19 mouse cellular contexts compared by ENCODE assay signal in the genomic region with DNA sequence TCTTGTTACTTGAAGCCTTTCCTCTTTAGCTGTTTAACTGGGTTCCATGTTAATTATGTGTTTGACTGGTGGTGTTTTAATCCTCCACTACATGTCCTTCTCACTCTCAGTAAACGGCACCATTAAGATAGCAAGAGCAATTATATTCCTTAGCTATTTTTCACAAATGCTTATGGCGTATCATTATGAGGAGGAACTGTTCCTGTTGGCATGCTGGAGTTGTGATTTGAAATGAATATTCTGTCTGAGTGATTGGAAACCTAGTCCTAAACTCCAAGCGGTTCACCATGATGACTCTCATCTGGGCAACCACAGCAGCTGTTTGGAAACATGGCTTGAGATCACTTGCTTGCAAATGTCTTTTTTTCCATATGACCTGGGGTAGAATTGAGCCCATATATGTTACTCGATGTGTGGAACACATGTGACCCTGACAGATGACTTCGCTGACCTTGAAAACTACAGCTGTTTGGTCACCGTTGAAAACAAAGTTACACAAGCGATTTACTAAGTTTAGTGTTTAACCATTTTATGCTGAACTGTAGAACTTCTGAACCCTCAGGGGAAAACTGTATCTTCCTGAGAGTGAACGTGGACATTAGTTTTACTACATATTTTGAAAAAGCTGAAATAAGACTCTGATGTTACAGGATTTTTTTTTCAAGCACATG.
A peak's percentile ranks its signal among the peaks of the same experiment; 100 is the strongest.
DNase-seq lines count a peak whose midpoint lies in the region; ATAC-seq and TF ChIP-seq lines count a peak whose summit lies in the region.
"Had no signal": no experiment of that assay in that cellular context is flagged by ENCODE, and none has a peak within 500 bp of the region (broad histone marks: within the 10 kb centered on the region; RNA-seq: fewer than 3 reads in every experiment).

No protein-coding gene starts in this region.

- ATAC-seq in kidney, embryonic 16.5 days (ENCODE audit: low FRiP score, low TSS enrichment): no peak
- peak; percentile 69 for ATAC-seq in lung, embryonic 14.5 days (ENCODE audit: insufficient read depth)
- no peak for ATAC-seq in hindbrain, embryonic 13.5 days (ENCODE audit: low FRiP score)
- ATAC-seq: forebrain, postnatal 0 days; intestine, postnatal 0 days; midbrain, embryonic 15.5 days had no signal

- no peak overlapping the region for H3K4me3 ChIP-seq in kidney, embryonic 16.5 days (ENCODE audit: low read length)
- no peak overlapping the region for H3K4me3 ChIP-seq in lung, embryonic 14.5 days (ENCODE audit: low read depth, low read length)
- no peak overlapping the region for H3K4me3 ChIP-seq in hindbrain, embryonic 13.5 days
- H3K4me3 ChIP-seq: hindbrain, embryonic 10.5 days; limb, embryonic 13.5 days; midbrain, embryonic 15.5 days; neural tube, embryonic 12.5 days had no signal

- H3K36me3 ChIP-seq in kidney, embryonic 16.5 days (ENCODE audit: insufficient read depth, low read length): no peaks in the 10 kb centered on the region
- no peaks in the 10 kb centered on the region for H3K36me3 ChIP-seq in lung, embryonic 14.5 days (ENCODE audit: insufficient read depth)
- no peaks in the 10 kb centered on the region for H3K36me3 ChIP-seq in hindbrain, embryonic 13.5 days
- H3K36me3 ChIP-seq: hindbrain, embryonic 10.5 days; limb, embryonic 13.5 days; midbrain, embryonic 15.5 days; neural tube, embryonic 12.5 days had no signal

- 78% methylated on average over 8 of the region's 8 CpGs for WGBS in kidney, embryonic 16.5 days
- WGBS in lung, embryonic 14.5 days: 45% methylated on average over 8 of the region's 8 CpGs
- 89% methylated on average over 8 of the region's 8 CpGs for WGBS in hindbrain, embryonic 13.5 days

- no peaks in the 10 kb centered on the region for H3K9me3 ChIP-seq in kidney, embryonic 16.5 days (ENCODE audit: low read length)
- no peaks in the 10 kb centered on the region for H3K9me3 ChIP-seq in lung, embryonic 14.5 days (ENCODE audit: low read depth, low read length)
- no peaks in the 10 kb centered on the region for H3K9me3 ChIP-seq in hindbrain, embryonic 13.5 days
- H3K9me3 ChIP-seq: hindbrain, embryonic 10.5 days; limb, embryonic 13.5 days; midbrain, embryonic 15.5 days; neural tube, embryonic 12.5 days had no signal

- H3K4me1 ChIP-seq in kidney, embryonic 16.5 days (ENCODE audit: insufficient read depth, low read length): no peaks in the 10 kb centered on the region
- peaks cover 3% of the 10 kb centered on the region; the same call in 1 of the 2 replicates for H3K4me1 ChIP-seq in lung, embryonic 14.5 days (ENCODE audit: insufficient read depth)
- 0 out of 2 replicates have a peak, but pooled peaks cover 3% of the 10 kb centered on the region for H3K4me1 ChIP-seq in hindbrain, embryonic 13.5 days (replicated peaks)
- H3K4me1 ChIP-seq: hindbrain, embryonic 10.5 days; midbrain, embryonic 15.5 days; neural tube, embryonic 12.5 days had no signal

- no peak overlapping the region for H3K27ac ChIP-seq in kidney, embryonic 16.5 days (ENCODE audit: low read length)
- H3K27ac ChIP-seq in lung, embryonic 14.5 days (ENCODE audit: low read depth): no peak overlapping the region
- no peak overlapping the region for H3K27ac ChIP-seq in hindbrain, embryonic 13.5 days
- H3K27ac ChIP-seq: hindbrain, embryonic 10.5 days; limb, embryonic 13.5 days; midbrain, embryonic 15.5 days; neural tube, embryonic 12.5 days had no signal

- H3K4me2 ChIP-seq in kidney, embryonic 16.5 days (replicated peaks; ENCODE audit: low read depth, low read length): no peak overlapping the region
- no peak overlapping the region for H3K4me2 ChIP-seq in lung, embryonic 14.5 days
- no peak overlapping the region for H3K4me2 ChIP-seq in hindbrain, embryonic 13.5 days
- H3K4me2 ChIP-seq: heart, embryonic 11.5 days; limb, embryonic 13.5 days; midbrain, embryonic 15.5 days; neural tube, embryonic 12.5 days had no signal

- H3K27me3 ChIP-seq in kidney, embryonic 16.5 days (ENCODE audit: insufficient read depth, low read length): no peaks in the 10 kb centered on the region
- no peaks in the 10 kb centered on the region for H3K27me3 ChIP-seq in lung, embryonic 14.5 days (ENCODE audit: insufficient read depth, low read length)
- no peaks in the 10 kb centered on the region for H3K27me3 ChIP-seq in hindbrain, embryonic 13.5 days
- H3K27me3 ChIP-seq: limb, embryonic 13.5 days; midbrain, embryonic 15.5 days; neural tube, embryonic 12.5 days had no signal

- peak; percentile 19 for DNase-seq in embryo, embryonic 10.5 days (ENCODE audit: low spot score)
- no peak for DNase-seq in embryo, embryonic 10 days (ENCODE audit: low spot score)
- DNase-seq in kidney, adult 8-10 months: peak; percentile 12 to 30
- DNase-seq in lung, embryonic 14.5 days: peak; percentile 79
- DNase-seq in lung, postnatal 14 days: no peak
- DNase-seq in heart, adult 9 months (ENCODE audit: low spot score in 2 of 2): no peak
- DNase-seq: adrenal gland, postnatal 25 days; cerebellum, adult 9-10 months; forebrain, postnatal 0 days; kidney, postnatal 4 days; right cerebral cortex, postnatal 14 days had no signal

- H3K9ac ChIP-seq in kidney, embryonic 16.5 days (replicated peaks; ENCODE audit: low read length): no peak overlapping the region
- no peak overlapping the region for H3K9ac ChIP-seq in lung, embryonic 14.5 days
- H3K9ac ChIP-seq in hindbrain, embryonic 13.5 days: no peak overlapping the region
- H3K9ac ChIP-seq: forebrain, postnatal 0 days; limb, embryonic 13.5 days; midbrain, embryonic 15.5 days; neural tube, embryonic 12.5 days had no signal

- TF ChIP-seq CTCF in lung, embryonic 14.5 days (IDR thresholded peaks at IDR 0.05; ENCODE audit: low read depth): no peak

Comparison
In these comparisons a context has a peak if more than half of its experiments do, and no peak if none do; other contexts are left out.
1. DNase-seq: peak in embryo, embryonic 10.5 days (single experiment), kidney, adult 8-10 months (2 of 2) and lung, embryonic 14.5 days (single experiment); none in embryo, embryonic 10 days (single experiment), lung, postnatal 14 days (single experiment) and heart, adult 9 months (0 of 2).